Mouse (Mus musculus) leukemia stem cell, adult 10-12 weeks (primary cell): Measurements from ENCODE around the gene Gtf3a. TPM values are rescaled to one million over a fixed set of nuclear protein-coding genes. Genes with fewer than 3 reads are reported as not detected.

Experiments used
- polyA plus RNA-seq: library from polyadenylated mRNA; stranded (reverse); fragments of >175 nt; gene quantifications from 2 replicates; pipeline ENCODE4 v1.2.3, GENCODE M21; 2012; ENCODE audit warnings: low replicate concordance

Gtf3a gene
- polyA plus RNA-seq: 102 and 124 TPM in 2 replicates

DNA sequence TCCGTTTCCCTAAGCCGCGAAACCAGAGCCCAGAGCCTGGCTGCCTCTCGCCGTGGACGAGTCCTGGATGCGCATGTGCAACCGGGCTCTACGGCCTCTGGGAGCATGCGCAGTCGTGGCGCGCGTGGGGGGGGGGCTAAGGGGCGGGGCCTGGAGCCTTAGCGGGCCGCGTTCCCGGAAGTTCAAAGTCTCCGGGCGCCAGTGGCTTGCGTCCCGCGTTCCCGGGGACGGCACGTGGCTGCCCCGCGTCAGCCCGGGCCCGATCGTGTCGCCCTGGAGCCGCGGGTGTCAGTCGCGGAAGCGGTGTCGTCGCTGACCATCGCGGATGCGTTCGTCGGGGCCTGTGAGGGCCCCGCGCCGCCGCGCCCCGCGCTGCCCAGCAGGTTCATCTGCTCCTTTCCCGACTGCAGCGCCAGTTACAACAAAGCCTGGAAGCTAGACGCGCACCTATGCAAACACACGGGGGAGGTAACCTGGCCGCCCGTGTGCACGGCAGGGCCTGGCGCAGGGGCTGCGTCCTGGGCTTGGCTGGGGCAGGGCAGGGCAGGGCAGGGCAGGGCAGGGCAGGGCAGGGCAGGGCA is at the start of gene Gtf3a:
Gene Gtf3a (plus strand): TSS at position 150 of the 581 bp plus-strand sequence.

DNA sequence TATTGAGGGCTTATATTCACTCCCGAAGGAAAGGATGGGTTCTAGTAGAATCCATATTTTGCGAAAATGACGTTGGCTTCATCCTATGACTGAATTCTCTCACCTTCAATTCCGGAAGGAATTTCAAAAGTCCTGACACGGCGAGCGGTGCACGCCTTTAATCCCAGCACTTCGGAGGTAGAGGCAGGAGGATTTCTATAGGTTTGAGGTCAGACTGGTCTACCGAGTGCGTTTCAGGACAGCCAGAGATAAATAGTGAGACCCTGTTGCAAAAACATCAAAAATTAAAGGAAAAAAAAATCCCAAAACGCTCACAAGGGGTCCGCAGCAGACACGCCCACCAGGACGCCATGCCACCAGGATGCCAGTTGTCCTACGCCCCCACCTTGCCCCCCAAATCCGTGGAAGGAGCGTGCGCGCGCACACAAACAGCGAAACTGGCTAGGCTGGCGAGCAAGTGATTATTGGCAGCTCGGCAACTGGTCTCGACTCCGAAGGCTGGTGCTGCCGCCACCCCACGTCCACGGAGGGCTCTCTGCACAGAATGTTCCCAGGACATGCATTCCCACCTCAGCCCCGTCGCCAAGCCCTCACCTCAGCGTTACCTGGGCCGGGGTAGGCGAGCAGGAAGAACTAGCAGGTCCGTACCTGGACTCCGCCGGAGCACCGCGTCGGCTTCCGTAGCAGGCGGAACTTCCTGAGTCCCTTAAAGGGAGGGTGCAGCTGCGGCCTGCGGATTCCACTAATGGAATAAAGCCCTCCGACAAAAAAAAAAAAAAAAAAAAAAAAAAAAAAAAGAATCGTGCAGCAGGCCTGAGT is 14.9 kb downstream of the Gtf3a start, which contains the start of gene Mtif3:
Gene Mtif3 (minus strand): TSS at position 683 of the 819 bp plus-strand sequence.

Other genes starting within 250 kb of the Gtf3a start
- 4.2 and 7.3 TPM in 2 replicates for gene Usp12, start 153.7 kb upstream of the Gtf3a start, polyA plus RNA-seq
- gene Rpl21, start 115.8 kb upstream of the Gtf3a start, polyA plus RNA-seq: 19.7 and 36.0 TPM in 2 replicates
- 1.0 and 1.8 TPM in 2 replicates for gene Rasl11a, start 103.6 kb upstream of the Gtf3a start, polyA plus RNA-seq
- gene Mtif3, start 15.1 kb downstream of the Gtf3a start, polyA plus RNA-seq: 1.1 and 7.1 TPM in 2 replicates
- 10.8 and 21.0 TPM in 2 replicates for gene Lnx2, start 127.9 kb downstream of the Gtf3a start, polyA plus RNA-seq
- gene Polr1d, start 128.4 kb downstream of the Gtf3a start, polyA plus RNA-seq: 39.6 and 57.2 TPM in 2 replicates
- not detected in 2 replicates for gene Gsx1, start 240.0 kb downstream of the Gtf3a start, polyA plus RNA-seq